Mouse (Mus musculus): ENCODE measurements around the gene Gm572.
A peak's percentile ranks its signal among the peaks of the same experiment; 100 is the strongest.

Gm572 gene

DNA sequence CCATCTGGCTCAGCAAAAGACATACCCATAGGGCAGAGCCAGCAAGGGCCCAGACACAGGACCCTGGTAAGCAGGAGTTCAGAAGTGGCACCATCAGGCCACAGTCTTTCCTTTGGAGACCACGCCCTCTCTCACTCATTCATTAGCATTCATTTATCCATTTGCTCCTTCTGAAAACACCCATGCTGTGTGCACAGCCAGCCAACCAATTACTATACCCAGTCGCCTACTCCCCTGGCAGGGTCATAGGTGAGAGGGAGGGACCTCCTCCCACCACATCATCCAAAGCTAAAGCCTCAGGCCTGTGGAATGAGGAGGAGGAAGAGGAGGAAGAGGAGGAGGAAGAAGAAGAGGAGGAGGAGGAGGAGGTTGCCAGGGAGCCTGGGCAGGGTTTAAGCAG, 67.3 kb downstream of the Gm572 start:
- no peak for DNase-seq (ENCODE audit: extremely low read depth, insufficient read length, low spot score)

DNA sequence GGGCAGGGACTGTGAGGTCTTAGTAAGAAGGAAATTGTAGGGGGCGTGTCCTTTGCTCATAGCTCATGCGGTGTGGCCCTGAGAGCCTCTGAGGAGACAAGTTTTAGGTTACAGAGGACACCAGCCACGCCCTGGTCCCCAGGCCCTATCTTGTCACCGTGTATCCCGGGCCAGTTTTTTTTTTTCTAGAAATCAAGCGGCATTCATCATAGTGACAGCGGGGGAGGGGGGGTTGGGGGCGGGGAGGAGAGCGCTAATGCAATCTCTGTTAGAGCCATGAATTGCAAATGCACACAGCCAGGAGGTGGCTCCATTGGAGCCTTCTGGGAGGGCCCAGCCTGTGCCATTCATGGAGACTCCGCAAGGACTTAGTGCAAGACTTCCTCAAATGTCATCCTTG, 68.2 kb downstream of the Gm572 start:
- no peak for DNase-seq (ENCODE audit: extremely low read depth, insufficient read length, low spot score)

DNA sequence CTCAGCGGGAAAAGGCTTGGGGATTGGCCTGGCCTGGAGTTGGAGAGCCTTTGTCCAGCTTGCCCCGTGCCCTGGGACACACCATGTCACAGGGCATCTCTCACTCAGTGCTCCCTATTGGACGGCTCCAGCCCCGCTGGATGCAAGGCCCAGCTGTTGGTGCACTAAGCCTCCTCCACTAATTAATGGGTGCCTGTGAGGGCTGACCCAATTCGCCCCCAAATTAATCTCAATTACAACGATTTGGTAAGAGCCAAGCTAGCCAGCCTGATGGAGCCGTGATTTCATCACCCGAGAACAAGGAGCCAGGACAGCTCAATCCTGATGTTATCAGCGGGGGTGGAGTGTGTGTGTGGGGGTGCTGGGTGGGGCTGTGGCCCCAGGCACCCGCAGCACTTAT, 69.5 kb downstream of the Gm572 start:
- DNase-seq (ENCODE audit: extremely low read depth, insufficient read length, low spot score) = no peak

DNA sequence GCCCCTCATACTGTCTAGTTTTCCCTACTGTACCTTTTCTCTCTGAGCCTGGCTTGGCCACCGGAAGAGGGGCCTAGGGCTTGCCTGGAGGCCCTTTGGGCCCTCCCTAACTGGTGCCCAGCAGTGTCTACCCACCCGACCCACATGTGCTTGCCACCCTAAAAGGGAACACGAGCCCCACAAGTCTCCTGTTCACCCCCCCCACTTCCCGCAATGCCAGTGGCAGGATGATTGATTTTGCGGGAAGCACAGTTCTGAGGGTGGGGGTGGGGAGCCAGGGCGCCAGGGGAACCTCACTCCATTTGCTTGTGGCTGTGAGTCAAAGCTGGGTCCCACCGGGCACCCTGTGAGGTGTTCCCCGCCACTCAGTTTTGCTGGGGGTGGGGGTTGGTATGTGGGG, 70.9 kb downstream of the Gm572 start:
- no peak for DNase-seq (ENCODE audit: extremely low read depth, insufficient read length, low spot score)

DNA sequence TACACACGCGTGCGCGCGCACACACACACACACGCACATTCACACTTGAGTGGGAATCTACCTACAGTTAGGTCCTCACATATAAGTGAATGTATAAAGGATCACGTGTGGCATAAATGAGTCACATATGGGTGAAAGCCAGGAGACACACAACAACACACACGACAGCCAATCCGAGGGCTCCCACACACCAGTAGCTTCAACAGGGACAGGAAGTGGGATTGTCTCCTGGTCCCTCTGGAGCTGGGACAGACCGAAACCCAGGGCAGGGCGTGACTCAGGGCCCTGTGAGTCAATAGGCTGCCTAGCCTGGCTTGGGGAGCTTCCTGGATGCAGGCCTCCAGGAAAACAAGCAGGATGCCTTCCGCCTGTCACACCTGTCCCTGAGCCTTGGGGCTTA, 71.6 kb downstream of the Gm572 start:
- DNase-seq (ENCODE audit: extremely low read depth, insufficient read length, low spot score) = peak; percentile 75

DNA sequence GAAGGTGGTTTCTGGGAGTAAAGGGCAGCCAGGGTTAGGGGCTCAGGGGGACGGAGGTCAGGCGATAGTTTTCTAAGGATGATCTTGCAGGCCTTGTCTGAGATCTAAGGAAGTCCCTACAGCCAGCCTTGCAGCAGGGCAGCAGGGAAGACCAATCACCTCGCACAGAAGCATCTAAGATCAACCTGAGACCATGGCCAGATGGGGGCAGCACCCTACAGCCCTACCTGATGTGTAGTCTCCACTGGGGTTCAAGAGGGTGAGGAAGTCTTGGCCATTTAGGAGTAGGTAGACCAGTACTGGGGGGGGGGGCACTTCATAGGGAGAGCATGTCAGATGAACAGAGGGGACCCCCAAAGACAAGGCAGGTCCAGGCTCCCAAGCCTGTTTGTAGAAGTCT, 72.3 kb downstream of the Gm572 start:
- no peak for DNase-seq (ENCODE audit: extremely low read depth, insufficient read length, low spot score)
